Mouse (Mus musculus) heart, postnatal 4 days (tissue): ENCODE data around the gene Mpped1. TPM values are rescaled to one million over a fixed set of nuclear protein-coding genes. Genes with fewer than 3 reads are reported as not detected.

Experiments
- DNase-seq: peaks from one replicate; pipeline ENCODE4 v3.0.0; 2021
- total RNA-seq, 2 experiments: library from RNA; stranded (reverse); gene quantifications; 2 replicates each; pipeline ENCODE4 v1.2.3; 2021

Mpped1 gene
- total RNA-seq, result not detected

- DNase-seq, result no peak
These were observed at the start of gene Mpped1 for GRCm38 (mm10) chr15:83779387-83779786. Gene Mpped1, plus strand, starts transcription at chr15:83779467.

DNA sequence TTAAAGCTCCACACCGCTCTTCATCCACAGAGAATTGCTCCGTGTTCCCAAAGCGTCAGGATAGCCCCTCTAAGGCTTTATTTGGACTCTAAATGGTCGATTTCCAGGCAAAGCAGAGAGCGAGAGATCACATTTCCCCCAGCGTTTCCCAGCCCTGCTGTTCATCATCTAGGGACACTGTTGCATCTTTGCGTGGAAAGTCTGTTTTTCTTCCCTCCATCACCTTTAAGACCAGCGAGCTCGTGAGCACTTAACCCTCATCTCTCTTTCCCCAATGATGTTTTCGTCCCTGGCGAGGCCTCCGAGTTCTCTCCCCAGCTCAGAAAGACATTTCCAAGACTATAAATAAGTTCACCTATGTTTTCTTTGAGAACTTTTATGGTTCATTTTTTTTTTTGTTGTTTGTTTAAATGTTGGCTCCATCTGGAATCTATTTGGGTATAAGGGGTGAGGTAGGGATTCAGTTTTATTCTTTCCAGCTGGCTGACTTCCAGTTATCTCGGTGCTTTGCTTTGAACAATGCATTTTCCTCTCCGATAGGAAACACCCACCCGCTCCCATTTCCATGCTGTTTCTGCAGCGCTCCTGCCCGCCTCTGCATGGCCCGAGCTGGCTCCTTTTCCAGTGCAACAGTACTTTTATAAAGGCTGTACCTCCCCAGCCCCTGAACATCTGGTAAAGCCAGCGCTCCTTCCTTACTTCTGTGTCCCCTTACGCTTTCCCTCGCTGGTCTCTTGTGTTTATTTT is 38.4 kb upstream of the Mpped1 start:
- peak; percentile 46 for DNase-seq

DNA sequence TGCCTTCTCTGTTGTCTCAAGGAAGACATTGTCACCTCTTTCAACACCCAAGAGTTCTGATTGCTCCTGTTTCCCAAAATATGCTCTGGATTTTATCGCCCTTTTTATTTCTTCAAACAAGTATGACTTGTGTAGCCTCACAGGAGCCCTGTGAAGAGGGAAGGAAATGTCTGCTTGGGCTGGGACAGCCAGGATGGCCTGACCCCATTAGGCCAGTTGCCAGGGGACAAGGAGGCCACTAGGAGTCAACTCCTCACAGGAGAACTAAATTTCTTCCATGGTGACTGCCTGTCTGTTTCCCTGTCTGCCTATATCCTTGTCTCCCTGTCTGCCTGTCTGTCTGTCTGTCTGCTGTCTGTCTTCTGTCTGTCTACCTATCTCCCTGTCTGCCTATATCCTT is 37.2 kb upstream of the Mpped1 start:
- DNase-seq, result peak; percentile 34

GRCm38 (mm10) chr15:83746311-83746710 is 33.0 kb upstream of the Mpped1 start:
- peak; percentile 14 for DNase-seq

DNA sequence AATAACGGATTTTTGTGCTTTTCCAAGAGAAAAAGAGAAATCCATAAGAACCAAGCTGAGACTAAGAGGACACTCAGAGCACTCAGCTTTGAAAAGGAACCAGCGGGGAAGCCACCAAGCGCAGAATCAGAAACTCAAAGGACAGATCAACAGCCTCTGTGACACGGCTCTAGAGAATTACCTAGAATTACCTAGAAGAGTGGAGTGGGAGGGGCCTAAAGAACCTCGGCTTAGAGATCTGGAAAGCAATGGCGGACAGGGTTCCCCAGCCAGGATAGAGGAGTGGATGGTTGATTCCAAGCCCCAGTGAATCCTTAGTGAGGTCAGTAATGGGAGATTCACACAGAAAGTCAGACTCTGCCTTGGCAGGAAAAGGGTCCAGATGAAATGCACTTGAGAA is 30.3 kb upstream of the Mpped1 start:
- DNase-seq, result no peak

DNA sequence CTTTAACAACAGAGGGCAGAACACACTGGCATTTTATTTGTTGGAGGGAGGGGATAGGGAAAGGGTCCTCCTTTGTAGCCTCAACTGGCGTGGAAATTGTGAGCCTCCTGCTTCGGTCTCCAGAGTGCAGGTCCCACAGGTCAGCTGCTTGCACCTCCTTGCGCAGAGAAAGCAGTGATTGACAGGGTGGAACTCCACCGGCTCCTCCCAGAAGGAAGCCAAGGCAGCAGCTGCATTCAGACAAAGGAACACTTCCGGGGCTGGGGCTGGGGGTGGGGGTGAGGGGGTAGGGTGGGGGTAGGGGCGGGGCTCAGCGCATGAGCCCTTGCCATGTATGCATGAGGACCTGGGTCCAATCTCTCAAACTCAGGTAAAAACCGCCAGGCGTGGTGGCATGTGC is 29.8 kb upstream of the Mpped1 start:
- no peak for DNase-seq

- DNase-seq, result peak; percentile 42
These were observed 22.5 kb upstream of the Mpped1 start for GRCm38 (mm10) chr15:83756742-83757141.

DNA sequence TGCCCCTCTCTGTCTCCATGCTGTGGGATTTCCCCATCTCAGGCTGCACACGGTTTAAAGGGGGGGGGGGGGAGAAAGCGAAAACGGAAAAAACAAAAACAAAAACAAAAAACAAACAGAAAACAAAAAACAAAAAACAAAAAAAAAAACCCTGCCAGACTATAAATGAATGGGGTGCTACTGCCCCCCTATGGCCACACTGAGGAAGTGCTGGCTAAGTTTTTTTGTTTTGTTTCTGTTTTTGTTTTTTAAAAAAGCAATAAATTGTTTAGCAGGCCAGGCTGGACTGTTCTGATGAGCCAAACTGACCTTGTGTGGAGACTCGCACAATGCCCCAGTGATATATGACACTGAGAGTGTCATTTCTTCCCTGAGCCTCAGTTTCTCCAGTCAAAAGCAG is 20.3 kb upstream of the Mpped1 start:
- no peak for DNase-seq

DNA sequence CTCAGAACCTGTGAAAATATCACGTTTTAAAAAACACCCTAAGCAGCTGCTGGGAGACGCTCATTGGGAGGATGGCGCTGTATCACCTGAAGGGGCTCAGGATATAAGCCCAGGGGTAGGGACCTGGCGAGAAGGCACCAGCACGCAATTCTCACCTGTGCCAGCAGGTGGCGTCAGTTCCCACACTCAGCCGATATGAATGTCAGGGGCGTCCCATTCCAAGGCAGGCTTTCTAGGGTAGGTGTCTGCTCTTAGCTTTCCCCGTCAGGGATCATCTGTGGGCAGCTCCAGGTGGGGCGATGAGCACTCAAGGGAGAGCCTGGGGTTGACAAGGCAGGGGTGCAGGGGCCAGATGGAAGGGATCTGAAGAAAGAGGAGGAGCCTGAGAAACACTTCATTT is 18.6 kb upstream of the Mpped1 start:
- DNase-seq, result peak; percentile 70

GRCm38 (mm10) chr15:83761512-83761911 is 17.8 kb upstream of the Mpped1 start:
- no peak for DNase-seq

DNA sequence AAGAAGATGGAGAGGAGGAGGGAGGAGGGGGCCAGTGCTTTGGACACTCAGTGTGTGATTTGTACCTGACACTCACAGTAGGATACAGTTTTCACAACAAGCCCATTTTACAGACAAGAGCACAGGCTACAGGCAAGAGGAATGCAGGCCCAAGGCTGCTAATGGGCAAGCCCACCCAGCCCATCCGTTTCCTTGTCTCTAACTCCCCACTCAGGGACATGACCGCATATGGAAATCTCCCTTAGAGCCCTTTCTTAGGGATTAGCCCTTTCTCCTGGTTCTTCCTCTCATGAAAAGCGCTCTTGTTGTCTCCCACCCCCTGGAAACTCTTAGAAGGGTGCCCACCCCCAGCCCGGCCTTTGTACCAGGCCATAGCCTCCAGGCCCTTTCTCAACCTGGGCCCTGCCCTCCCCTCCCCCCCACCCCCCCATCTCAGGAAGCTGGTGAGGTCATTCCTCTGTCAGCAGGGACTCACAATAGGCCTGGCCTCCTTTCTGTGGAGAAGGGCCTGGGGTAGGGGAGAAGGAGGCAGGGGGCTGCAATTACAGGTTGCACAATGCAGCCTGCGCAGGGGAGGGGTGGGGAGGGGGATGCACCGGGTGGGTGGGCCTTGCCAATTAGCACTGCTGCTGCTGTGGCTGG is 13.8 kb upstream of the Mpped1 start:
- DNase-seq, result no peak

DNA sequence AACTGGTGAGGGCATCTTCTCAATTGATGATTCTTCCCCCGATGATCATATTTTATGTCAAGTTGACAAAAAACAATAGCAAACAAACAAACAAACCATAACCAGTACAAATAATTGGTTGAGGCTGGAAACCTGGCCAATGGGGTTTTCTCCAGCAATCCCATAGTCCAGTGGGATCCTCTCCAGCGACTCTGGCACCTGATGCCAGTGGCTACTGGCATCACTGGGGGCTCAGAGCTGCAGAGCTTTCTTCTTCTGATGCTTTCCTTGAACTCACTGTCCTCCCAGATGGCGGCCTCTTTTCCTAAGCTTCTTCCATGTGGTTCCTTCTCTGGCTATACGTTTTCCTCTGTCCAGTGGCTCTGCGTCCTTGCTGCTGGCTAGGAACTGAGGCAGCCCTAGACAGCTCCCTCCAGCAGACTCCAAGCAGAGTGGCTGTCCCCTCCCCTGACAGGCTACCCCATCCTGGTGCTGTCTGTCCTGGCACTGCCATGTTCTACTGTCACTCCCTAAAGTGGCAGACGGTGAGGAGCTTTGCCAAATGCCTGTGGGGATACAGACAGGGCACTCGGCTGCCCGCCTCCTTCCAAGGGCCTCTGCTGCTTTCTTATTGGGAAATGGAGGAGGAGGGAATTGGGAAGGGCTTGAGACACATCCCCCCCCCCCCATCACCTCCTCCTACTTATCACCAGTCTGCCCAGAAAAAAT is 7.8 kb upstream of the Mpped1 start:
- DNase-seq, result no peak

- peak; percentile 80 for DNase-seq
These were observed 6.8 kb upstream of the Mpped1 start for GRCm38 (mm10) chr15:83772460-83772859.

GRCm38 (mm10) chr15:83772953-83773352 is 6.3 kb upstream of the Mpped1 start:
- DNase-seq, result peak; percentile 52

- DNase-seq, result no peak
These were observed 4.3 kb upstream of the Mpped1 start for GRCm38 (mm10) chr15:83774922-83775321.

DNA sequence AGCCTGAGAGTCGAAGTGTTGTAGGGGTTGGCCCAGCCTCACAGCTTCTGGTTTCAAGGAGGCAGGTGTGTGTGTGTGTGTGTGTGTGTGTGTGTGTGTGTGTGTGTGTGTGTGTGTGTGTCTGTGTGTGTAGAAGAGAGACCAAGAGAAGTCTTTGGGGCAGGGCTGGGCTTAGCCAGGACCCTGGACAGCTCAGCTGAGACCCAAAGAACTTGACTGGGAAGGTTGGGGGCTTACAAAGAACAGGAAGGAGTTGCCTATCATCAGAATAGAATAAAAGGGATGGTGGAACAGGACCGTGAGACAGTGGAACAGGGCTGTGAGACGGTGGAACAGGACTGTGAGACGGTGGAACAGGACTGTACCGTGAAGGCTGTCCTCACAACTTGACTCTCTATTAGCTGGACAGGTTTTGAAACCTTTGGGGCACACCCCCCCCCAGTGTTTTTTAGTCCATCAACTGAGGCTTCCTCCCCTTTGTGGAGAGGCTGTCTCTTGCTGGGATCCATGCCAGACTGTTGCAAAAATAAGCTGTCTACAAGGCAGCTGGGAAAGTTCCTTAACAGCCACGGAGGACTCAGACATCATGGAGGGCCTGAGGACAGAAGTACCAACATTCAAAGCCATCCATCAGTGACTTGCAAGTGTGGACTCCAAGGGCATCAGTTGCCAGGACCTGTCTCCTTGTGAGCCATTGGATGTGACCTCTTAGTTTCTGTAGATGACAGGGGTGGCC is 2.8 kb upstream of the Mpped1 start:
- DNase-seq, result no peak

GRCm38 (mm10) chr15:83777476-83777875 is 1.8 kb upstream of the Mpped1 start:
- no peak for DNase-seq

DNA sequence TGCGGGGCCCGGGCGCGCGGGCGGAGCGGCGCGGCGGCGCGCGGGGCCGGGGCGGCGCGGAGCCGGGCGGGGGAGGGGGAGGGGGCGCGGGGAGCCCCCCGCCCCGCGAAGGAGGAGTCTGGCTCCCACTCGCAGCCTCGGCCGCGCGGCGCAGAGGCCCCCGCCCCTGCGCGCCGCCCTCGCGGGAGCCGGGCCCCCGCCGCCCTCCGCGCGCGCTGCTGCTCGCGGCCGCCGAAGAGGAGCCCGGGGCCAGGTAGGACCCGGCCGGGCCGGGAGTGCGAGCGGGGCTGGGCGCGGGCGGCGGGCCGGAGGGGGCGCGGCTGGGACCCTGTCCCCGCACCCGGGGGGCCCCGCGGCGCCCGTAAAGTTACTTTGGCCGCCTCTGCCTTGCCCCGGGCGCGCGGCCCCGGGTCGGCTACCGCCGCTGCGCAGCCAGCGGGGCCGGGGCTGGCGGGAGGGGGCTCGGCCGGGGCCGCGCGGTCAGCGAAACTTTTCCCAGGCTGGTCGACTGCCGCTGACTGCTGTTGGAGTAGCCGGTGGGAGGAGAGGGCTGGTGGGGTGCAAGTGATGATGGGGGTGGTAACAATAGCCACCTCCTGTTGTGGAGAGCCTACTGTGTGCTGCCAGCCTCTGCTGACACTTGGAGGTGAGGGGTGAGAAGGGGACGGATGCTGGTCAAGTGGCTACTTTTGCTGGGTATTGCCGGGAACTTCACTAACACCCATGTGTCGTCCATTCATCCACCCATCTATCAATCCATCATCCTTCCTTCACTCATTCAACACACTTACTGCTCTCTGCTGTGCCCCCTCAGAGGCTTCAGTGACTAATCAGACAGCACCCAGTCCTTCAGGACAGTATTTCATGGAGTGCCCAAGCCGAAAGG is 831 bp downstream of the Mpped1 start:
- DNase-seq, result no peak

- DNase-seq, result no peak
These were observed 2.0 kb downstream of the Mpped1 start for GRCm38 (mm10) chr15:83781304-83781703.

GRCm38 (mm10) chr15:83782284-83782683 is 3.0 kb downstream of the Mpped1 start:
- DNase-seq, result no peak

DNA sequence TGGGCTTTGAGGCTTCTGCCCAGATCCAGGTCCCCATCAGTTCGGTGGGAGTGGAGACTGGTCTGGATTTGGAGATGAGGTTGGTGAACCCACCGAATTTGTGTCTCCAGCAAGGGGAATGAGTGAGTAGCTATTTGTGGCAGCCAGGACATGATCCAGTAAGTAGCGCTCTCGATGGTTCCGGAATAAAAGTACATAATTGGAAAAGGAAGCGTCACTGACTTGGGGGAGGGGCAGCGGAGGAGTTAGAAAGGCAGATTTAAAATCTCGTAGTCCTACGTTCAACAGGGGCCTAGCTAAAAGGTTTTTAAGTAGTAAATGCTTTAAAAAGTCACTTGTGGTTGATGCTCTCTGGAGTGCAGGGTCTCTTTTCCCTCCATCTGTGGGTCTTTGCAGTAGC is 5.5 kb downstream of the Mpped1 start:
- no peak for DNase-seq

DNA sequence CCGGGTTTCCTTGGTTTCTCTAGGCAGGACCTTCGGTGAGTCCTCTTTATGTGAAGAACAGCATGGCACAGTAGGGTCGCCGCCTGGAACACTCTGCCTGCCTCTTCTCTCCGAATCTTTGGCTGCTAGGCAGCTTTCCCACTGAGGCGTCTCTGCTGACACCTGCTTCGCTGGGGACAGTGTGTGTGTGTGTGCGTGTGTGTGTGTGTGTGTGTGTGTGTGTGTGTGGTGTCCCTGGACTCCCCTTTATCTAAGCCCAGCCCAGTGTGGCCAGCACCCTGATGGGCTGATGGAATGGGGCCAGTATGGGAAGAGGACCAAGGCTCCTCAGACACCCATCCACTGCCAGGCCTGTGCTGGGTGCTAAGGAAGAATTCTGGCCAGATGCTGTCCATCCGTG is 9.8 kb downstream of the Mpped1 start:
- no peak for DNase-seq
